Comparison of ENCODE assay signal across 8 mouse cellular contexts in genomic region chr7:3646188-3646587, GRCm38 (mm10). TPM values are rescaled to one million over a fixed set of nuclear protein-coding genes. Genes with fewer than 3 reads are reported as not detected.
DNase-seq lines count a peak whose midpoint lies in the region; ATAC-seq and TF ChIP-seq lines count a peak whose summit lies in the region.

No protein-coding gene starts in this region.

- H3K9ac ChIP-seq in liver, adult 2 months (ENCODE audit: low read depth, low read length): peak overlapping the region; percentile 98
- peak overlapping the region; percentile 97 for H3K9ac ChIP-seq in hindbrain, postnatal 0 days (replicated peaks; ENCODE audit: low read length)

- H3K36me3 ChIP-seq in liver, adult 2 months (ENCODE audit: control insufficient read depth, insufficient read depth, low read length): peaks cover 9% of the 10 kb centered on the region
- H3K36me3 ChIP-seq in hindbrain, postnatal 0 days (ENCODE audit: insufficient read depth, low read length): peaks cover 8% of the 10 kb centered on the region
- H3K36me3 ChIP-seq in myocyte (ENCODE audit: control insufficient read depth, insufficient read depth): peaks cover 10% of the 10 kb centered on the region

- DNase-seq in liver, adult 2 months (ENCODE audit: extremely low read depth, low read depth, low spot score): no peak
- DNase-seq in liver (no peak), MN1 (ENCODE audit: low spot score) (no peak)
- DNase-seq in hindbrain, postnatal 0 days (ENCODE audit: low spot score): no peak
- no peak for DNase-seq in embryo, embryonic 10 days (ENCODE audit: low spot score)
- DNase-seq in spleen, postnatal 14 days (ENCODE audit: low spot score in 2 of 2): no peak

- 0 out of 2 replicates have a peak overlapping the region, but pooled peaks have one; percentile 94 for H3K27ac ChIP-seq in liver, adult 2 months (replicated peaks; ENCODE audit: insufficient read depth, low read depth, low read length)
- no peak overlapping the region for H3K27ac ChIP-seq in cortical plate, adult 2 months (ENCODE audit: insufficient read depth, low read length)
- H3K27ac ChIP-seq in hindbrain, postnatal 0 days: peak overlapping the region; percentile 98; the same call in 1 of the 2 replicates

- ATAC-seq in hindbrain, postnatal 0 days: no peak

- H3K4me2 ChIP-seq in hindbrain, postnatal 0 days (ENCODE audit: low read depth, low read length): peak overlapping the region; percentile 78
- H3K4me2 ChIP-seq in myocyte (ENCODE audit: low read depth): peak overlapping the region; percentile 90

- peak overlapping the region; percentile 97 for H3K4me3 ChIP-seq in liver, adult 2 months (ENCODE audit: insufficient read depth, low read depth, low read length)
- H3K4me3 ChIP-seq in cortical plate, adult 2 months (ENCODE audit: insufficient read depth, low read length): peak overlapping the region; percentile 50
- H3K4me3 ChIP-seq in hindbrain, postnatal 0 days (ENCODE audit: low read length): peak overlapping the region; percentile 97
- H3K4me3 ChIP-seq in myocyte: peak overlapping the region; percentile 68

- peaks cover 24% of the 10 kb centered on the region for H3K79me2 ChIP-seq in liver, adult 2 months (ENCODE audit: control insufficient read depth, insufficient read depth, low read length)
- peaks cover 46% of the 10 kb centered on the region for H3K79me2 ChIP-seq in myocyte (ENCODE audit: control insufficient read depth, insufficient read depth)

- 10% methylated on average over 9 of the region's 9 CpGs for WGBS in liver, adult 2 months
- WGBS in hindbrain, postnatal 0 days: 14% methylated on average over 9 of the region's 9 CpGs

- no peaks in the 10 kb centered on the region for H3K27me3 ChIP-seq in liver, adult 2 months (ENCODE audit: control insufficient read depth, insufficient read depth, low read length)
- no peaks in the 10 kb centered on the region for H3K27me3 ChIP-seq in hindbrain, postnatal 0 days (ENCODE audit: insufficient read depth, low read length)
- H3K27me3 ChIP-seq in myocyte (ENCODE audit: control insufficient read depth, insufficient read depth, insufficient read length): no peaks in the 10 kb centered on the region

- H3K9me3 ChIP-seq in hindbrain, postnatal 0 days (ENCODE audit: low read length): no peaks in the 10 kb centered on the region

- no peak for TF ChIP-seq POLR2A in liver, adult 2 months (IDR thresholded peaks at IDR 0.05; ENCODE audit: extremely low read depth, insufficient read depth, low read length)
- no peak for TF ChIP-seq POLR2A in cortical plate, adult 2 months (IDR thresholded peaks at IDR 0.05; ENCODE audit: extremely low read depth, insufficient read depth, low read length)
- no peak for TF ChIP-seq POLR2A in myocyte (IDR thresholded peaks at IDR 0.05; ENCODE audit: insufficient read length, low read depth)

- peaks cover 15% of the 10 kb centered on the region for H3K4me1 ChIP-seq in liver, adult 2 months (ENCODE audit: control insufficient read depth, insufficient read depth, low read length)
- H3K4me1 ChIP-seq in cortical plate, adult 2 months (ENCODE audit: control insufficient read depth, insufficient read depth, low read length): peaks cover 9% of the 10 kb centered on the region
- peaks cover 23% of the 10 kb centered on the region for H3K4me1 ChIP-seq in hindbrain, postnatal 0 days (ENCODE audit: insufficient read depth, low read length)

- H3ac ChIP-seq in myocyte (ENCODE audit: control insufficient read depth, insufficient read length): peak overlapping the region; percentile 73

- TF ChIP-seq CTCF in liver, adult 2 months (IDR thresholded peaks at IDR 0.05; ENCODE audit: low read depth, low read length): no peak
- no peak for TF ChIP-seq CTCF in cortical plate, adult 2 months (IDR thresholded peaks at IDR 0.05; ENCODE audit: extremely low read depth, insufficient read depth, low read length)
- TF ChIP-seq CTCF in hindbrain, postnatal 0 days (IDR thresholded peaks at IDR 0.05; ENCODE audit: low read depth): no peak

TF ChIP-seq in myocyte, 11 proteins besides CTCF, POLR2A, EP300 and RAD21:
- TF ChIP-seq CEBPB (IDR thresholded peaks at IDR 0.05; ENCODE audit: insufficient read depth, poor library complexity, severe bottlenecking): no peak
- TF ChIP-seq MYOD1 (IDR thresholded peaks at IDR 0.05; ENCODE audit: control insufficient read depth in 1 of 3, insufficient read length in 2 of 3, low read depth in 2 of 3): no peak
- no peak for TF ChIP-seq MAX (IDR thresholded peaks at IDR 0.05; ENCODE audit: low read depth)
- no peak for TF ChIP-seq POLR2AphosphoS2 (IDR thresholded peaks at IDR 0.05; ENCODE audit: insufficient read length, low read depth)
- TF ChIP-seq E2F4 (IDR thresholded peaks at IDR 0.05; ENCODE audit: insufficient read depth): no peak

RNA-seq across cellular contexts. Expression of gene Cnot3, which starts 1.1 kb away (rescaled TPM):
- total RNA-seq in liver, adult 2 months (2014; rRNA removed): 4.2 and 6.4 TPM in 2 replicates
- 22.3 and 29.3 TPM in 2 replicates for polyA plus RNA-seq in liver, adult 2 months (2012; rRNA removed)
- 39.9 and 44.6 TPM in 2 replicates for polyA plus RNA-seq in cortical plate, adult 2 months (2012; rRNA removed)
- total RNA-seq in hindbrain, postnatal 0 days (2014; rRNA removed): 23.7 and 26.0 TPM in 2 replicates
- 26.4 and 29.8 TPM in 2 replicates for polyA plus RNA-seq in hindbrain, postnatal 0 days (2015; fragmentation: Nextera tagmentation; extraction: Ambion mirVana)
- polyA plus RNA-seq in myocyte (2012; fragmentation: generic; extraction: Trizol): 49.0 TPM

RNA-seq across cellular contexts. Expression of gene Prpf31, which starts 16.4 kb away (rescaled TPM):
- 7.9 and 9.3 TPM in 2 replicates for total RNA-seq in liver, adult 2 months (2014; rRNA removed)
- polyA plus RNA-seq in liver, adult 2 months (2012; rRNA removed): 9.5 and 13.0 TPM in 2 replicates
- polyA plus RNA-seq in cortical plate, adult 2 months (2012; rRNA removed): 65.3 and 75.1 TPM in 2 replicates
- total RNA-seq in hindbrain, postnatal 0 days (2014; rRNA removed): 48.6 and 50.8 TPM in 2 replicates
- polyA plus RNA-seq in hindbrain, postnatal 0 days (2015; fragmentation: Nextera tagmentation; extraction: Ambion mirVana): 77.6 and 78.6 TPM in 2 replicates
- polyA plus RNA-seq in myocyte (2012; fragmentation: generic; extraction: Trizol): 54.8 TPM

RNA-seq across cellular contexts. Expression of gene Tfpt, which starts 16.5 kb away (rescaled TPM):
- 4.3 and 4.8 TPM in 2 replicates for total RNA-seq in liver, adult 2 months (2014; rRNA removed)
- polyA plus RNA-seq in liver, adult 2 months (2012; rRNA removed): 5.2 and 5.7 TPM in 2 replicates
- polyA plus RNA-seq in cortical plate, adult 2 months (2012; rRNA removed): 38.5 and 39.3 TPM in 2 replicates
- 14.2 and 17.3 TPM in 2 replicates for total RNA-seq in hindbrain, postnatal 0 days (2014; rRNA removed)
- 31.4 and 35.9 TPM in 2 replicates for polyA plus RNA-seq in hindbrain, postnatal 0 days (2015; fragmentation: Nextera tagmentation; extraction: Ambion mirVana)
- polyA plus RNA-seq in myocyte (2012; fragmentation: generic; extraction: Trizol): 27.2 TPM

RNA-seq across cellular contexts. Expression of gene Leng1, which starts 19.5 kb away (rescaled TPM):
- 4.0 and 5.3 TPM in 2 replicates for total RNA-seq in liver, adult 2 months (2014; rRNA removed)
- 3.1 and 3.6 TPM in 2 replicates for polyA plus RNA-seq in liver, adult 2 months (2012; rRNA removed)
- polyA plus RNA-seq in cortical plate, adult 2 months (2012; rRNA removed): 7.3 and 8.3 TPM in 2 replicates
- total RNA-seq in hindbrain, postnatal 0 days (2014; rRNA removed): 2.2 and 3.6 TPM in 2 replicates
- polyA plus RNA-seq in hindbrain, postnatal 0 days (2015; fragmentation: Nextera tagmentation; extraction: Ambion mirVana): 10.9 and 13.2 TPM in 2 replicates
- 9.5 TPM for polyA plus RNA-seq in myocyte (2012; fragmentation: generic; extraction: Trizol)

RNA-seq across cellular contexts. Expression of gene Ndufa3, which starts 29.0 kb away (rescaled TPM):
- total RNA-seq in liver, adult 2 months (2014; rRNA removed): 81.8 and 106 TPM in 2 replicates
- polyA plus RNA-seq in liver, adult 2 months (2012; rRNA removed): 380 and 395 TPM in 2 replicates
- 366 and 413 TPM in 2 replicates for polyA plus RNA-seq in cortical plate, adult 2 months (2012; rRNA removed)
- 235 and 572 TPM in 2 replicates for total RNA-seq in hindbrain, postnatal 0 days (2014; rRNA removed)
- polyA plus RNA-seq in hindbrain, postnatal 0 days (2015; fragmentation: Nextera tagmentation; extraction: Ambion mirVana): 664 and 717 TPM in 2 replicates
- polyA plus RNA-seq in myocyte (2012; fragmentation: generic; extraction: Trizol): 537 TPM
